Mouse (Mus musculus) frontal cortex, adult (tissue): ENCODE results near the gene Gm4513.
"Not testable (repeated sequence)": the region's sequence is repeated elsewhere in the genome, so short reads cannot be mapped to it uniquely, and the experiment has no call there.

Experiments
- ATAC-seq: cut with Nextera tagmentation; 2 replicates; pipeline ENCODE4 v1.9.2; 2017; ENCODE audit warnings: mild to moderate bottlenecking, moderate library complexity, mixed read lengths; ENCODE audit not compliant: low TSS enrichment

Gm4513 gene

DNA sequence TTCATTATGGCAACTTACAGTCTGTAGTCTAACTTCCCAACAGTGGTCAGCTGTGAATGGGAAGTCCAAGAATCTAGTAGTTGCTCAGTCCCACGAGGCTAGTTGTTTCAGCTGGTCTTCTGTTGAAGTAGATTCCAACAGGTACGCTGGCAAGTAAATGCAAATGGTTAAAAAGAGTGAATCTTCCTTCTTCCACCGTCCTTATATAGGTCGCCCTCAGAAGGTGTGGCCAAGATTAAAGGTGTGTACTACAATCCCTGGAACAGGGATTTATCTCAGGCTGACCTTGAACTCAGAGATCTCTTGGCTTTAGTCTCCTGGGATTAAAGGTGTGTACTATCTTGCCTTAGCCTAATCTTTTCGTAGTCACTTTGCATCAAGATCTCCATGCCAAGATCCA, at the start of gene Gm4513:
Gene Gm4513 (minus strand): TSS at position 101 of the 400 bp plus-strand sequence.
- not testable (repeated sequence) for ATAC-seq

DNA sequence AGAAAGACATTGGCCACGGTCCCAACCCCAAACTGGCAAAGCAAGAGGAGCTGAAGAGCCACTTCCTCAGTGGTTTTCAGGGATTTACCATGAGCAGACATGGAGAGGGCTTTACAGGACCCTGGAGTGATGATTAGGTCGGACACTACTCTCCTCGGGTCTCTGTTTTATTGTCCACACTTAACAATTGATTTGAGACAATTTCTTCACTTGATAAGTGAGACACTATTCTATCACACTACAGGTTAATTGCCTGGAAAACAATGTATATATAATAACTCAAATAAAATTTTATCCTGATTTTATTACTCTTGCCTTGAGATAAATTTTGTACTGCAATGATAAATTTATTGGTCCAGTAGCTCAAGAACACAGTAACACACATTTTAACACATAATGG, 22.7 kb downstream of the Gm4513 start, which contains the start of gene Gm4141:
Gene Gm4141 (minus strand): TSS at position 101 of the 400 bp plus-strand sequence.
- not testable (repeated sequence) for ATAC-seq

DNA sequence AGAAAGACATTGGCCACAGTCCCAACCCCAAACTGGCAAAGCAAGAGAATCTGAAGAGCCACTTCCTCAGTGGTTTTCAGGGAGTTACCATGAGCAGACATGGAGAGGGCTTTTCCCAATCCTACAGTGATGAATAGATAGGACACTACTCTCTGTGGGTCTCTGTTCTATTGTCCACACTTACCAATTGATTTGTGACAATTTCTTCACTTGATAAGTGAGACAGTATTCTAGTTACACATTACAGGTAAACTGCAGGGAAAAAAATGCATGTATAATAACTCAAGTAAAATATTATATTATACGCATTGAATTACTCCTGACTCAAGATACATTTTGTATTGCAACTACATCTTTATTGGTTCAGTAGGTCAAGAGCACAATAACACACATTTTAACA, 53.2 kb downstream of the Gm4513 start, which contains the start of gene Gm5726:
Gene Gm5726 (minus strand): TSS at position 101 of the 400 bp plus-strand sequence.
- not testable (repeated sequence) for ATAC-seq
